Mouse (Mus musculus) olfactory bulb, adult 2 months (tissue): Measurements from ENCODE around the gene Rnf5.

Experiments
- CTCF ChIP-seq: fragments of 200-500 bp; IDR thresholded peaks from 2 replicates; pipeline ENCODE4 v1.5.1; 2012; ENCODE audit warnings: low read depth, mild to moderate bottlenecking, low read length, moderate library complexity; ENCODE audit not compliant: insufficient read depth
- POLR2A ChIP-seq: fragments of 200-500 bp; IDR thresholded peaks from 2 replicates; pipeline ENCODE4 v1.6.1; 2012; ENCODE audit warnings: mild to moderate bottlenecking, low read depth, low read length, moderate library complexity; ENCODE audit not compliant: insufficient read depth

DNA sequence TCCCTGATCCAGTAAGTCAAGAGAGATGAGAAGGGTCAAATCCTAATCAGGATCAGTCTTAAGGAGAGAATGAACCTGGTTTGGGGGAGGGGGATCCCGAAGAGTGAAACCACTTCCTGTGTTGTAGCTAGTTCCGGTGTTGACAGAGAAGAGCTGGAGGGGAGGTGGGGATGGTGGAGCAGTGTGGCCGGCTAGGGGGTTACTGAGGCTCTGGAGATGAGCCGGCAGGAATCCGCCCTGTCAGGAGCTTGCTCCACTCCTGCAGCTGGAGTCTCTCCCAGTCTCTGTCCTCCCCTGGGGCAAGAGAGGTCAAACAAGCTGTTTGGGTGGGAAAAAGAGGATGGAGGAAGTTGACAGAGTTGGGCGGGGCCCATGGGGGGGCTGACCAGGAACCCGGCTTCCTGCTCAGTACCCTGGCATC lies 13.8 kb downstream of the Rnf5 start, which contains the start of gene Gpsm3:
- TF ChIP-seq CTCF (no peak), POLR2A (no peak)
